Mouse (Mus musculus) lung, embryonic 16.5 days (tissue): ENCODE measurements at regions not wholly inside any gene's neighbourhood (a gene's known extent, or its start where the extent isn't known, plus 50 kb on each side); places are given as distances from the start of the nearest gene placed in this dataset.

ENCODE experiments used
- ATAC-seq: fragments of 200-750 bp; cut with Nextera tagmentation; 2 replicates; pipeline ENCODE4 v1.8.0; 2017; ENCODE audit warnings: low read depth, mild to moderate bottlenecking, moderate library complexity
- H3K27ac ChIP-seq: fragments of 300-500 bp; sonication (generic); 2 replicates; pipeline ENCODE4 v1.5.1; 2014; ENCODE audit warnings: mild to moderate bottlenecking, control low read depth, low read length
- H3K27me3 ChIP-seq: fragments of 300-500 bp; sonication (generic); 2 replicates; pipeline ENCODE4 v1.6.1; 2014; ENCODE audit warnings: low read depth, low read length, mixed read lengths; ENCODE audit not compliant: control insufficient read depth, insufficient read depth
- H3K36me3 ChIP-seq: fragments of 300-500 bp; sonication (generic); 2 replicates; pipeline ENCODE4 v1.6.1; 2014; ENCODE audit warnings: low read length; ENCODE audit not compliant: control insufficient read depth, insufficient read depth
- H3K4me1 ChIP-seq: fragments of 300-500 bp; sonication (generic); replicated peaks from 2 replicates; pipeline ENCODE4 v1.6.1; 2014; ENCODE audit warnings: low read length, mixed read lengths; ENCODE audit not compliant: control insufficient read depth, insufficient read depth
- H3K4me2 ChIP-seq: fragments of 300-500 bp; sonication (generic); 2 replicates; pipeline ENCODE4 v1.6.1; 2014; ENCODE audit warnings: low read depth, low read length, control low read depth
- H3K4me3 ChIP-seq: fragments of 300-500 bp; sonication (generic); 2 replicates; pipeline ENCODE4 v1.5.1; 2014; ENCODE audit warnings: mild to moderate bottlenecking, low read length, control low read depth
- H3K9ac ChIP-seq: fragments of 300-500 bp; sonication (generic); 2 replicates; pipeline ENCODE4 v1.6.1; 2014; ENCODE audit warnings: low read length, control low read depth
- H3K9me3 ChIP-seq: fragments of 300-500 bp; sonication (generic); 2 replicates; pipeline ENCODE4 v1.6.1; 2016; ENCODE audit warnings: low read length; ENCODE audit not compliant: control insufficient read depth
- WGBS: fragments of 180-500 bp; shearing (Covaris S2); extraction: QIAGEN DNeasy Blood & Tissue Kit; methylation state at CpG from one replicate; pipeline ENCODE4 v1.1.7; 2014; 5-methylcytosine and 5-hydroxymethylcytosine counted together

GRCm38 (mm10) chr3:18743474-18743873 lies 795.3 kb downstream of the Cypt12 start:
- H3K27me3 ChIP-seq = no peaks in the 10 kb centered on the region
- H3K36me3 ChIP-seq = no peaks in the 10 kb centered on the region
- H3K27ac ChIP-seq = no peak overlapping the region
- H3K4me3 ChIP-seq = no peak overlapping the region
- no peaks in the 10 kb centered on the region for H3K9me3 ChIP-seq
- no peak overlapping the region for H3K4me2 ChIP-seq
- 52% methylated on average over 2 of the region's 2 CpGs for WGBS
- H3K9ac ChIP-seq = no peak overlapping the region
- ATAC-seq = 0 out of 2 replicates have a peak, but pooled peaks have one; percentile 34
- no peaks in the 10 kb centered on the region for H3K4me1 ChIP-seq

- Histone ChIP-seq H3K4me2 (no peak overlapping the region), H3K9ac (no peak overlapping the region), H3K27ac (no peak overlapping the region), H3K36me3 (no peaks in the 10 kb centered on the region), H3K27me3 (no peaks in the 10 kb centered on the region), H3K9me3 (no peaks in the 10 kb centered on the region), H3K4me3 (no peak overlapping the region), H3K4me1 (no peaks in the 10 kb centered on the region)
- no peak for ATAC-seq
- 75% methylated on average over 3 of the region's 3 CpGs for WGBS
These were observed 796.0 kb downstream of the Cypt12 start for GRCm38 (mm10) chr3:18744216-18744615.

- Histone ChIP-seq H3K9me3 (no peaks in the 10 kb centered on the region), H3K27me3 (no peaks in the 10 kb centered on the region), H3K27ac (no peak overlapping the region), H3K9ac (no peak overlapping the region), H3K4me3 (no peak overlapping the region), H3K36me3 (no peaks in the 10 kb centered on the region), H3K4me1 (no peaks in the 10 kb centered on the region), H3K4me2 (no peak overlapping the region)
- no peak for ATAC-seq
These were observed 798.0 kb downstream of the Cypt12 start for GRCm38 (mm10) chr3:18746206-18746605.

GRCm38 (mm10) chr3:18746898-18747297 lies 798.7 kb downstream of the Cypt12 start:
- no peaks in the 10 kb centered on the region for H3K4me1 ChIP-seq
- no peak overlapping the region for H3K4me2 ChIP-seq
- 55% methylated on average over 2 of the region's 2 CpGs for WGBS
- no peaks in the 10 kb centered on the region for H3K36me3 ChIP-seq
- no peaks in the 10 kb centered on the region for H3K27me3 ChIP-seq
- no peak overlapping the region for H3K27ac ChIP-seq
- no peak overlapping the region for H3K4me3 ChIP-seq
- H3K9ac ChIP-seq = no peak overlapping the region
- ATAC-seq = no peak
- no peaks in the 10 kb centered on the region for H3K9me3 ChIP-seq

- H3K4me2 ChIP-seq = no peak overlapping the region
- no peaks in the 10 kb centered on the region for H3K4me1 ChIP-seq
- no peak for ATAC-seq
- 80% methylated on average over 6 of the region's 6 CpGs for WGBS
- H3K27ac ChIP-seq = no peak overlapping the region
- H3K4me3 ChIP-seq = no peak overlapping the region
- no peaks in the 10 kb centered on the region for H3K27me3 ChIP-seq
- H3K9ac ChIP-seq = no peak overlapping the region
- H3K36me3 ChIP-seq = no peaks in the 10 kb centered on the region
- H3K9me3 ChIP-seq = no peaks in the 10 kb centered on the region
These were observed 803.5 kb downstream of the Cypt12 start for GRCm38 (mm10) chr3:18751660-18752259.

GRCm38 (mm10) chr3:18764301-18765078 lies 816.3 kb downstream of the Cypt12 start:
- H3K27ac ChIP-seq = no peak overlapping the region
- H3K4me3 ChIP-seq = no peak overlapping the region
- ATAC-seq = no peak
- H3K27me3 ChIP-seq = no peaks in the 10 kb centered on the region
- H3K9ac ChIP-seq = no peak overlapping the region
- H3K36me3 ChIP-seq = no peaks in the 10 kb centered on the region
- 83% methylated on average over 3 of the region's 3 CpGs for WGBS
- no peaks in the 10 kb centered on the region for H3K4me1 ChIP-seq
- H3K4me2 ChIP-seq = no peak overlapping the region
- no peaks in the 10 kb centered on the region; the same call in 1 of the 2 replicates for H3K9me3 ChIP-seq

- Histone ChIP-seq H3K27ac (no peak overlapping the region), H3K4me2 (no peak overlapping the region), H3K36me3 (no peaks in the 10 kb centered on the region), H3K27me3 (no peaks in the 10 kb centered on the region), H3K4me1 (no peaks in the 10 kb centered on the region), H3K9me3 (no peaks in the 10 kb centered on the region), H3K4me3 (no peak overlapping the region), H3K9ac (no peak overlapping the region)
- whole genome bisulfite sequencing = 63% methylated on average over 1 of the region's 1 CpGs
- no peak for ATAC-seq
These were observed 830.3 kb downstream of the Cypt12 start for GRCm38 (mm10) chr3:18778481-18778880.

GRCm38 (mm10) chr3:18787531-18788176 lies 839.4 kb downstream of the Cypt12 start:
- no peak for ATAC-seq
- no peak overlapping the region for H3K27ac ChIP-seq
- no peak overlapping the region for H3K4me2 ChIP-seq
- no peaks in the 10 kb centered on the region for H3K27me3 ChIP-seq
- no peak overlapping the region for H3K4me3 ChIP-seq
- H3K4me1 ChIP-seq = no peaks in the 10 kb centered on the region
- H3K36me3 ChIP-seq = no peaks in the 10 kb centered on the region
- no peak overlapping the region for H3K9ac ChIP-seq
- no peaks in the 10 kb centered on the region for H3K9me3 ChIP-seq
- 39% methylated on average over 8 of the region's 8 CpGs for WGBS

GRCm38 (mm10) chr3:18802794-18803193 lies 825.7 kb downstream of the 1700064H15Rik start:
- H3K36me3 ChIP-seq = no peaks in the 10 kb centered on the region
- H3K4me2 ChIP-seq = no peak overlapping the region
- no peak overlapping the region for H3K4me3 ChIP-seq
- no peaks in the 10 kb centered on the region for H3K27me3 ChIP-seq
- H3K27ac ChIP-seq = no peak overlapping the region
- no peak overlapping the region for H3K9ac ChIP-seq
- H3K4me1 ChIP-seq = no peaks in the 10 kb centered on the region
- H3K9me3 ChIP-seq = no peaks in the 10 kb centered on the region
- WGBS = 76% methylated on average over 3 of the region's 3 CpGs
- no peak for ATAC-seq
